Mouse (Mus musculus): Measurements from ENCODE around the gene Wfdc15b.
"Not testable (repeated sequence)": the region's sequence is repeated elsewhere in the genome, so short reads cannot be mapped to it uniquely, and the experiment has no call there.

Wfdc15b gene

GRCm38 (mm10) chr2:164221522-164221921, at the start of gene Wfdc15b:
Gene Wfdc15b (minus strand): TSS chr2:164221660.
- in situ Hi-C loops (cut with MboI; ENCODE audit: low pct_unique_long_range_greater_than_20kb in 1 of 2, low sequenced_read_pairs in 2 of 2, unreplicated experiment in 1 of 2), result no loop called here

- in situ Hi-C loops (cut with MboI; ENCODE audit: low pct_unique_long_range_greater_than_20kb in 1 of 2, low sequenced_read_pairs in 2 of 2, unreplicated experiment in 1 of 2), result not testable (repeated sequence)
Observed at GRCm38 (mm10) chr2:164256540-164256939, 35.1 kb upstream of the Wfdc15b start, which contains the start of gene Svs3b. Gene Svs3b (minus strand): TSS chr2:164256640.

- in situ Hi-C loops (cut with MboI; ENCODE audit: low pct_unique_long_range_greater_than_20kb in 1 of 2, low sequenced_read_pairs in 2 of 2, unreplicated experiment in 1 of 2), result no loop called here
Observed at GRCm38 (mm10) chr2:164238366-164238765, 16.9 kb upstream of the Wfdc15b start, which contains the start of gene Svs2. Gene Svs2 (minus strand): TSS chr2:164238466.

- in situ Hi-C loops (cut with MboI; ENCODE audit: low pct_unique_long_range_greater_than_20kb in 1 of 2, low sequenced_read_pairs in 2 of 2, unreplicated experiment in 1 of 2), result no loop called here
Observed at GRCm38 (mm10) chr2:164232671-164233070, 11.2 kb upstream of the Wfdc15b start.

- in situ Hi-C loops (cut with MboI; ENCODE audit: low pct_unique_long_range_greater_than_20kb in 1 of 2, low sequenced_read_pairs in 2 of 2, unreplicated experiment in 1 of 2), result no loop called here
Observed at GRCm38 (mm10) chr2:164228361-164229070, 7.1 kb upstream of the Wfdc15b start.

DNA sequence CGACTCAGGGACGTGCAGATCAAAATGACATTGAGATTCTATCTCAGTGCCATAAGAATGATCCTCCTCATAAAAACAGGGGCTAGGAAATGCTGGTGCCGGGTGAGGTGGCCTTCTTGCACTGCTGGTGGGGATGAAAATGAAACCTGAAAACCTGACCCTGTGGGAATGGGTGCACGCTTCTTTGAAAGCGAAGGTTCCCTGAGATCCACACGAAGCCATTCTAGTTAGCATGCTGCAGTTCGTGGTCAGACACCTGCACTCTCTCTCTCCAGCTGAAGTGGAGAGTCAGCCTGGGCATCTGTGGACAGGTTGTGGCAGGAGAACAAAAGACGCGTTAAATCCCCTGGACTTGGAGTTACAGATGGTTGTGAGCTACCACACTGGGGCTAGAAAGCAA, 2.2 kb downstream of the Wfdc15b start:
- in situ Hi-C loops (cut with MboI; ENCODE audit: low pct_unique_long_range_greater_than_20kb in 1 of 2, low sequenced_read_pairs in 2 of 2, unreplicated experiment in 1 of 2), result no loop called here

DNA sequence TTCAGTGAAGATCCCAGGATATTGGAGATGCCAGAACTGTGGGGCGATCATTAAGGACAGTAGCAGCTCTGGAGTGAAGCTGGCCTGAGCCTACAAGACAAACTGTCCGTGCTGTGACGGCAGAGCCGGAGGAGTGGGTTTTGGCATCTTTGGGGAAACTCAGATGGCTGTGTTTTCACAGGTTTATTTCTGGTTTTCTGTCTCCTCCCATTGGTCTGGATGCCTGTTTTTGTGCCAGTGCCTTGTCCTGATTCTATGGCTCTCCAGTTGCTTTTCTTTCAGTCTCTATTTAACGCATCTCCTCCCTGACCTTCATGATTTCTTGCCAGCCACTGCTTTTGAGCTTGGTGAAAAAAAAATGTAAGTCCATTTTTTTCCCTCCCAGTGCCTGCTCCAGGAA, 8.7 kb downstream of the Wfdc15b start:
- in situ Hi-C loops (cut with MboI; ENCODE audit: low pct_unique_long_range_greater_than_20kb in 1 of 2, low sequenced_read_pairs in 2 of 2, unreplicated experiment in 1 of 2), result no loop called here

DNA sequence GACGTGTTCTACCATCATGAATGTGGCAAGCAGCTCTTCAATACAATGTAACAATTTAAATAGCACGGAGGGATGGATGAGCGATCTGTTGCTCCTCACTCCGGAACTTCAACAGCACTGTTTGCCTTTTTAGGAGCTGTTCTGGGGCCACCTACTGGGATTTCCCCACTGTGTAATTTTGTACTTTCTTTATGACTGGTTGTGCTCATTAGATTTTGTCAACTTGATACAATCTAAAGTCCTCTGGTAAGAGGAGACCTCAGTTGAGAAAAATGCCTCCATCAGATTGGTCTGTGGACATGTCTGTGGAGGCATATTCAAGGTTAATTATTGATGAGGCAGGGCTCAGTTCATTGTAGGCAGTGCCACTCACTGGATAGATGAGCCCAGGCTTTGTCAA, 10.6 kb downstream of the Wfdc15b start:
- in situ Hi-C loops (cut with MboI; ENCODE audit: low pct_unique_long_range_greater_than_20kb in 1 of 2, low sequenced_read_pairs in 2 of 2, unreplicated experiment in 1 of 2), result no loop called here

- in situ Hi-C loops (cut with MboI; ENCODE audit: low pct_unique_long_range_greater_than_20kb in 1 of 2, low sequenced_read_pairs in 2 of 2, unreplicated experiment in 1 of 2), result no loop called here
Observed at GRCm38 (mm10) chr2:164206676-164207075, 14.8 kb downstream of the Wfdc15b start.

- in situ Hi-C loops (cut with MboI; ENCODE audit: low pct_unique_long_range_greater_than_20kb in 1 of 2, low sequenced_read_pairs in 2 of 2, unreplicated experiment in 1 of 2), result not testable (repeated sequence)
Observed at GRCm38 (mm10) chr2:164206011-164206410, 15.4 kb downstream of the Wfdc15b start.

- in situ Hi-C loops (cut with MboI; ENCODE audit: low pct_unique_long_range_greater_than_20kb in 1 of 2, low sequenced_read_pairs in 2 of 2, unreplicated experiment in 1 of 2), result no loop called here
Observed at GRCm38 (mm10) chr2:164199626-164200327, 21.7 kb downstream of the Wfdc15b start, which contains the start of gene Wfdc15a. Gene Wfdc15a (minus strand): TSS chr2:164200130.

- in situ Hi-C loops (cut with MboI; ENCODE audit: low pct_unique_long_range_greater_than_20kb in 1 of 2, low sequenced_read_pairs in 2 of 2, unreplicated experiment in 1 of 2), result no loop called here
Observed at GRCm38 (mm10) chr2:164196700-164196990, 24.8 kb downstream of the Wfdc15b start.

DNA sequence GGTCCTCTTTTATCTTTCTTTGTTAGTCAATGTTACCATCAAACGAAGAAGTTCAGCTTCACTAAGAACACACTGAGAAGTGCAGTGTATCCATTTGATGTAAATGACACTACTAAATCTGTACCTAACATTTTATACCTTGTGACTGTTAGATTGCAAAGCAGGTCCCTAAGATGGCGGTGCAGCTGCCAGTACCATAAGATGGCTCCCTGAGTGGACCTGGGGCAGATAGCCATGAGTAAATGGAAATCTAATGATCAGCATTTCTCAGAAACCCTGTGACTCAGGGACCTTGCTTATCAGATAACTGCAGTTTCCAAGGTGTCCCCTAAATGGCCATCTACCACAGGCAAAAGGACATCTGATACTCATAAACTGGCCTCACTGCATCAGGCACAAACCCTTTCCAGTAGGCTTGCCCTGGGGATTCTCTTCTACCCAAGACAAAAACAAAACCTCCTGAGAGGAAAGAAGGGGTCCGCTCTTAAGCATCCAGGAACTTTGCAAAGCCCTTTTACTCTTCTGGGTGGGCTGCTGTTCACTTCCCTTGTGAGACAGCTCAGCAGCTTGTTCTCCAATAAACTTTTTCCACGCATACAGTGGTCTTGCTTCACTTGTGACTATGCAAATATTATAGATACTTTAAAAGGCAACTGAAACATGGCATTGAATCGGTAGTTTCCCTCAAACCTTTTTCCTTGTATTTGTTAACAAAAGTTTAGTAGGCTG, 25.3 kb downstream of the Wfdc15b start:
- in situ Hi-C loops (cut with MboI; ENCODE audit: low pct_unique_long_range_greater_than_20kb in 1 of 2, low sequenced_read_pairs in 2 of 2, unreplicated experiment in 1 of 2), result no loop called here

GRCm38 (mm10) chr2:164194959-164195630, 26.4 kb downstream of the Wfdc15b start:
- in situ Hi-C loops (cut with MboI; ENCODE audit: low pct_unique_long_range_greater_than_20kb in 1 of 2, low sequenced_read_pairs in 2 of 2, unreplicated experiment in 1 of 2), result no loop called here

DNA sequence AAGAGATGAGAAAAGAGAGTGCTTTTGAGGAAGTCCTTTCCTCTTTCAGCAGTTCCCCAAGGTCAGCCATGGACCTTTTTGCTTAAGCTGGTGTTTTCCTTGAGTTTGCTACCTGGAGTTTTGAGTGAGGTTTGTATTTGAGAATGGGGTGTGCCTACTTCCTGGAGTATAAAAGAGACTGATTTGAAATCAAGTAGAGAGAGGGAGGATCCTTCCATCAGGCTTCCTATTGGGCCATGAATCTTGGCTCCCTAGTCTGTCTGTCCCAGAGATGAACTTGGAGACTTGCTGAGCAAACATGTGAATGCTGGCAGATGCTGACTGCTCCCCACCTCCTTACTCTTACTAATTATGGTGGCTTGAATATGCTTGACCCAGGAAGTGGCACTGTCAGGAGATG, 29.2 kb downstream of the Wfdc15b start:
- in situ Hi-C loops (cut with MboI; ENCODE audit: low pct_unique_long_range_greater_than_20kb in 1 of 2, low sequenced_read_pairs in 2 of 2, unreplicated experiment in 1 of 2), result no loop called here

GRCm38 (mm10) chr2:164190576-164190975, 30.9 kb downstream of the Wfdc15b start, which contains the start of gene Wfdc12:
Gene Wfdc12 (minus strand): TSS chr2:164190608.
- in situ Hi-C loops (cut with MboI; ENCODE audit: low pct_unique_long_range_greater_than_20kb in 1 of 2, low sequenced_read_pairs in 2 of 2, unreplicated experiment in 1 of 2), result no loop called here

GRCm38 (mm10) chr2:164188722-164189121, 32.7 kb downstream of the Wfdc15b start:
- in situ Hi-C loops (cut with MboI; ENCODE audit: low pct_unique_long_range_greater_than_20kb in 1 of 2, low sequenced_read_pairs in 2 of 2, unreplicated experiment in 1 of 2), result no loop called here

GRCm38 (mm10) chr2:164184145-164184719, 37.2 kb downstream of the Wfdc15b start:
- in situ Hi-C loops (cut with MboI; ENCODE audit: low pct_unique_long_range_greater_than_20kb in 1 of 2, low sequenced_read_pairs in 2 of 2, unreplicated experiment in 1 of 2), result no loop called here
